Mouse (Mus musculus) small intestine, adult 2 months (tissue): ENCODE data around the gene Ubxn2a. TPM values are rescaled to one million over a fixed set of nuclear protein-coding genes. Genes with fewer than 3 reads are reported as not detected.
A peak's percentile ranks its signal among the peaks of the same experiment; 100 is the strongest.

Source experiments
- H3K27ac ChIP-seq: fragments of 200-500 bp; 2 replicates; pipeline ENCODE4 v1.5.1; 2012; ENCODE audit warnings: low read depth, low read length, control low read depth, inconsistent platforms; ENCODE audit not compliant: insufficient read depth
- H3K27me3 ChIP-seq: fragments of 200-500 bp; 2 replicates; pipeline ENCODE4 v1.6.1; 2012; ENCODE audit warnings: mild to moderate bottlenecking, moderate library complexity, low read length, inconsistent platforms; ENCODE audit not compliant: control insufficient read depth, insufficient read depth
- H3K36me3 ChIP-seq: fragments of 200-500 bp; 2 replicates; pipeline ENCODE4 v1.6.1; 2012; ENCODE audit warnings: mild to moderate bottlenecking, low read length, control low read depth, inconsistent platforms; ENCODE audit not compliant: control insufficient read depth, insufficient read depth
- H3K4me1 ChIP-seq: fragments of 200-500 bp; 2 replicates; pipeline ENCODE4 v1.6.1; 2012; ENCODE audit warnings: low read length, inconsistent platforms, mixed read lengths; ENCODE audit not compliant: control insufficient read depth, insufficient read depth, insufficient read length
- H3K4me3 ChIP-seq: fragments of 200-500 bp; 2 replicates; pipeline ENCODE4 v1.5.1; 2012; ENCODE audit warnings: low read depth, mild to moderate bottlenecking, control low read depth, inconsistent platforms, low read length, moderate library complexity
- CTCF ChIP-seq: fragments of 200-500 bp; IDR thresholded peaks from 2 replicates; pipeline ENCODE4 v1.5.1; 2012; ENCODE audit warnings: low read depth, mild to moderate bottlenecking, control low read depth, inconsistent platforms, low read length, moderate library complexity, mixed read lengths; ENCODE audit not compliant: insufficient replicate concordance, insufficient read length; ENCODE audit errors: extremely low read depth
- POLR2A ChIP-seq: fragments of 200-500 bp; IDR thresholded peaks from 2 replicates; pipeline ENCODE4 v1.6.1; 2012; ENCODE audit warnings: low read depth, mild to moderate bottlenecking, control low read depth, inconsistent platforms, low read length, moderate library complexity
- WGBS: fragments of 180-500 bp; shearing (Covaris S2); methylation state at CpG from one replicate; pipeline ENCODE4 v1.1.7; 2018; 5-methylcytosine and 5-hydroxymethylcytosine counted together
- polyA plus RNA-seq: library from polyadenylated mRNA; depleted of rRNA; stranded (reverse); fragments of >200 nt; gene quantifications from 2 replicates; pipeline ENCODE4 v1.2.3, GENCODE M21; 2012

Ubxn2a gene
- polyA plus RNA-seq, 1 experiment: 12.2 TPM

- Histone ChIP-seq H3K27me3 (0 out of 2 replicates have a peak, but pooled peaks cover 5% of the 10 kb centered on the region), H3K4me3 (no peak overlapping the region), H3K4me1 (peaks cover 14% of the 10 kb centered on the region), H3K36me3 (no peaks in the 10 kb centered on the region), H3K27ac (no peak overlapping the region)
- WGBS: 91% methylated on average over 5 of the region's 5 CpGs
- no peak for TF ChIP-seq CTCF
- no peak for TF ChIP-seq POLR2A
Observed at GRCm38 (mm10) chr12:4871260-4871659, 36.2 kb downstream of the Ubxn2a start.

- H3K4me3 ChIP-seq: no peak overlapping the region
- WGBS: 89% methylated on average over 8 of the region's 8 CpGs
- H3K27ac ChIP-seq: no peak overlapping the region
- peaks cover 1% of the 10 kb centered on the region; the same call in 1 of the 2 replicates for H3K4me1 ChIP-seq
- H3K27me3 ChIP-seq: 0 out of 2 replicates have a peak, but pooled peaks cover 5% of the 10 kb centered on the region
- TF ChIP-seq CTCF: no peak
- H3K36me3 ChIP-seq: no peaks in the 10 kb centered on the region
Observed at GRCm38 (mm10) chr12:4868924-4869323, 38.6 kb downstream of the Ubxn2a start.

GRCm38 (mm10) chr12:4864338-4864690, 43.2 kb downstream of the Ubxn2a start:
- H3K4me3 ChIP-seq: no peak overlapping the region
- TF ChIP-seq POLR2A (no peak), CTCF (no peak)
- WGBS: 81% methylated on average over 4 of the region's 4 CpGs
- H3K4me1 ChIP-seq: no peaks in the 10 kb centered on the region
- no peak overlapping the region for H3K27ac ChIP-seq
- no peaks in the 10 kb centered on the region for H3K27me3 ChIP-seq
- H3K36me3 ChIP-seq: no peaks in the 10 kb centered on the region

GRCm38 (mm10) chr12:4863654-4864337, 43.7 kb downstream of the Ubxn2a start:
- TF ChIP-seq CTCF (no peak), POLR2A (no peak)
- Histone ChIP-seq H3K27me3 (no peaks in the 10 kb centered on the region), H3K27ac (no peak overlapping the region), H3K4me1 (no peaks in the 10 kb centered on the region), H3K4me3 (no peak overlapping the region), H3K36me3 (no peaks in the 10 kb centered on the region)
- 68% methylated on average over 4 of the region's 4 CpGs for WGBS

GRCm38 (mm10) chr12:4862672-4863071, 44.8 kb downstream of the Ubxn2a start:
- no peaks in the 10 kb centered on the region for H3K4me1 ChIP-seq
- no peak overlapping the region for H3K4me3 ChIP-seq
- H3K36me3 ChIP-seq: no peaks in the 10 kb centered on the region
- H3K27ac ChIP-seq: no peak overlapping the region
- 91% methylated on average over 4 of the region's 4 CpGs for WGBS
- no peaks in the 10 kb centered on the region for H3K27me3 ChIP-seq
- TF ChIP-seq POLR2A (no peak), CTCF (peak; percentile 34; the same call in 1 of the 2 replicates)

- Histone ChIP-seq H3K4me3 (no peak overlapping the region), H3K36me3 (no peaks in the 10 kb centered on the region), H3K27me3 (no peaks in the 10 kb centered on the region), H3K4me1 (no peaks in the 10 kb centered on the region), H3K27ac (no peak overlapping the region)
- no peak for TF ChIP-seq POLR2A
- TF ChIP-seq CTCF: no peak
- 65% methylated on average over 11 of the region's 11 CpGs for WGBS
Observed at GRCm38 (mm10) chr12:4859241-4859914, 48.1 kb downstream of the Ubxn2a start.

- WGBS: 80% methylated on average over 2 of the region's 2 CpGs
Observed at GRCm38 (mm10) chr12:4856834-4857233, 50.7 kb downstream of the Ubxn2a start.

More at GRCm38 (mm10) chr12:4856834-4857233, 50.7 kb downstream of the Ubxn2a start:
- Histone ChIP-seq H3K4me3 (no peak overlapping the region), H3K4me1 (no peaks in the 10 kb centered on the region), H3K27me3 (no peaks in the 10 kb centered on the region), H3K36me3 (no peaks in the 10 kb centered on the region), H3K27ac (no peak overlapping the region)
- no peak for TF ChIP-seq CTCF
